Mouse (Mus musculus): ENCODE data around the gene Prss36. TPM values are rescaled to one million over a fixed set of nuclear protein-coding genes. Genes with fewer than 3 reads are reported as not detected.

The Prss36 gene
- polyA plus RNA-seq (2015; fragmentation: Illumina TruSeq; extraction: RNeasy Lipid Tissue Mini Kit (QIAGEN cat#74804); ENCODE audit: insufficient read depth, low read depth, low replicate concordance): 7.1 TPM

DNA sequence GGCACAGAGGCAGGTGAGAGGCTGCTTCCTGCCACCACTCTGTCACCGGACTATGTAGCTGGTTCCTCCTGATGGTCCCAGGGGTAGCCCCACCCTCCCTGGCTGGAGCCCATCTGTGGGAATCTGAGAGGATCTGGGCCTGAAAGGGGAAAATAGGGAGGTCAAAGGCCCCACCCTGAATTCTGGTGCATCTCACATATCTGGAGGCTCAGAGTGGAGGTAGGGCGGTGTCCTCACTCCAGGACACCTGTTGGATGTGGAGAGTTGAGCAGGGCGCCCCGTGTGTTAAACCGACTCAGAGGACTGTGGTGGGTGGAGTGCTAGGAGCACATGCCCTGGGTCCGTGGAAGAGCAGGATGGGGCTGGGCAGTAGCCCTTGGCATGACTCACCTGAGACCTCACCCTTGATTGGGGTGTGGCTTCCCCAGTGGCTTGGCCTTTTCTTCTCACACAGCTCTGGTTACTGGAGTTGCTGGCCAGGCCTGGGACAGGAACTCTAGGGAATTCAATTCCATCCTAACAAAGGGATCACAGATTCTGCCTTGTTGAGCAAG, at the start of gene Prss36:
Gene Prss36 (minus strand): TSS at position 256 of the 554 bp plus-strand sequence.

DNA sequence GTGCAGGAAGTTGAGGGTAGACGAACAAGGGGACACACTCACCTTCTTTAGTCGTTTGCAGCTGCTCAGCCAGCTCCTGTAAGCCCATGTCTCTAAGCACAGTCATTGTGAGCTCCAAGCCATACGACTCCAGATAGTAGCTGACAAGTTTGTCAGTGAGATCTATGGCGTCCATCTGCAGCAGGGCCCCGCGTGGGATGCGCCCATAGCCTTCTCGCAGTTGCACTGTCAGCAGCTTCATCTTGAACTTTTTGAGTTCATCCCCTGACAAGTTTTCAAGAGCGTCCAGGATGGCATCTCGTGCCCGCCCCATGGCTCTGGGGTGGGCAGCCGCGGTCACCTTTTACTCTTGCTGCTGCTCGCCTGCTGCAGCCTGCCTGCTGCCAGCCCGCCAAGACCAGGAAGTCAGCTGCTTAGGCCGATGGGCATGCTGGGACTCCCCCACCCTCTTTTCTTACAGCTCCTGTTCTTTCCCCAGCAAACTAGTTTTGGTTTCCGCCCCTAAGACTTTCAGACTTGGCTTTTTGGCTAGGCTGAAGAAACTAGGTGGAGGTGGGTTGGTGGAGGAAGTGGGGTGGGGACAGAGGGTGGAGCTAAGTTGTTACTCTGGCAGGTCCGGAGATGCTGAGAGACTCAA, 46.9 kb upstream of the Prss36 start, which contains the start of gene Pycard:
Gene Pycard (minus strand): TSS at position 527 of the 637 bp plus-strand sequence.

DNA sequence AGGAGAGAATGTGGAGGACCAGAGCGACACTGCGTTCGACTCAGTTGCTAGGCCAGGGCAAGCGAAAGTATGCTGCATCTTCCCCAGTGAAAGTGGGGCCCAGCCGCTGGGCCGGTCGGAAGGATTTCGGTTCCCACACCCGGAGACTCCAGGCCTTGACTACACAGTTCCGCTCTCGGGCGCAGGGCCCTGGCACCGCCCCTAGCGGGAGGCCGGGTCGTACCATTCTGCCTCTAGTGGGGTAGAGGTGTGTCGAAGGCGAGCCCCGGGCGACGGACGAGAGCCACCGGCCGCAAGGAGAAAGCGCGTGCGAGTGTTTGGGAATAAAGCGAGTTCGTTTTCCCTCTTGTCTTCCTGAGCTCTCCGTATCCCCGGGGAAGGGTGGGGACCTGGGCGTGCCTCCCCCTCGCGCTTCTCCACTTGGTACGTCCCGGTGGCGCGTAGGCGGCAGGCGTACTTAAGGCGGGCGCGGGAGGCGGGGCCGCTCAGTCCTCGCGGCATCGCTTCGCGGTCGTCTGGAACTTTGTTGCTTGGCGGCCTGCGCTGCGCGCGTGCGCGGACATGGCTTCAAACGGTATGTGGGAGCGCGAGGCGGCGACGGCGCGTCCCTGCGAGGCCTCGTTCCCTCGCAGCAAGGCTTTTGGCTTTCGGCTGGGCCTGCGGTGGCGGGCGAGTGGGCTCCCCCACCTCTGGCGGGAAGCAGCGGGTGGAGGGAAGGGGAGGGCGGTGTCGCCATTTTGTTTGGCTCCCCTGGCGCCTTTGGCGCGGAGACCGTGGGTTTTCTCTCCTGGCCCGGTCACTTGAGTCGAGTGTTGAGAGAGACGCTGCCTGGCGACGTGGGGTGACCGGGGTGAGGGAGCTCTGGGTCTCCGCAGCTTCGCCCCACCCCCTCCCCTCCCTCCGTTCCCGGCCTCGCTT, 20.7 kb upstream of the Prss36 start, which contains the start of gene Fus:
Gene Fus (plus strand): TSS at position 454 of the 918 bp plus-strand sequence.

DNA sequence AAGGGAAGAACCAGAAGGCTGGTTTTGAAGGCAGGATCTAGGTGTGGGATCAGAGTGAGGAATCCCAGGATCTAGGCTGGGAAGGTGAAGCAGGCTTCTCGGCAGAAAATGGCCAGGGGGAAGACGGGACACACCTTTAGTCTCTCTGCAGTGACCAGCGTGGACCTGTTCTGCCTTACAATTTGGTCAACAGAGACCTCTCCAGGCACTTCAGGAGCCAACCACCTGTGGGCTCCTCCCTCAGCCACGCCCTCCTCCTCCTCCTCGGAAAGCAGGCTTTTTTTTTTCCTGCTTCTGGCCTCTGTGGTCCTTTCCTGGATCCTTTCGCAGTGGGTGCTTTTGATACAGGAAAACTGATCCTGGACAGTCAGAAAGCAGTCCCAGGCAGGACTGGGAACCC, 16.6 kb downstream of the Prss36 start, which contains the start of gene Prss8:
Gene Prss8 (minus strand): TSS at position 182 of the 400 bp plus-strand sequence.

DNA sequence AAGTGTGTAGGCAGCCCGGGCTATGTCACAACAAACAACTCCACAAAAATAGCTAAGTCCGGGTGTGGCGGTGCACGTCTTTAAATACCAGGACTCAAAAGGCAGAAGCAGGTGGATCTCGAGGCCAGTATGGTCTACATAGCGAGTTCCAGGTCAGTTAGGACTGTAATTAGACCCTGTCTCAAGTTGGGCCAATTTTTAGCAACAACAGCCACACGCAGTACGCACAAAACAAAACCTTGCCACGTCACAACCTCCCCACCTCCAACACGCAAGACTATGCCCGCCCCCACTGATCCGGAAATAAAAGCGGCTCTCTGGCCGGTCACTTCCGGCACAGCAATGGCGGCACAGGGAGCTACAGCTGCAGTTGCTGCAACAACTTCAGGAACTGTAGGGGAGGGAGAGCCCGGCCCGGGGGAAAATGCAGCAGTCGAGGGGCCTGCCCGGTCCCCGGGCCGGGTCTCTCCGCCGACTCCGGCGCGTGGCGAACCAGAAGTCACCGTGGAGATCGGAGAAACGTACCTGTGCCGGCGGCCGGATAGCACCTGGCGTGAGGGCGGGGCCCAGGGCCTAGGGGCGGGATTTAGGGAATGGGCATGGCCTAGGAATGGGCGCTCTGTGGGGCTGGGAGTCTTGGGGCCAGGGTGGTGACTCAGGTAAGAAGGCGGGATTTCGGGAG, 34.2 kb downstream of the Prss36 start, which contains the start of gene Kat8:
Gene Kat8 (plus strand): TSS at position 327 of the 682 bp plus-strand sequence.

DNA sequence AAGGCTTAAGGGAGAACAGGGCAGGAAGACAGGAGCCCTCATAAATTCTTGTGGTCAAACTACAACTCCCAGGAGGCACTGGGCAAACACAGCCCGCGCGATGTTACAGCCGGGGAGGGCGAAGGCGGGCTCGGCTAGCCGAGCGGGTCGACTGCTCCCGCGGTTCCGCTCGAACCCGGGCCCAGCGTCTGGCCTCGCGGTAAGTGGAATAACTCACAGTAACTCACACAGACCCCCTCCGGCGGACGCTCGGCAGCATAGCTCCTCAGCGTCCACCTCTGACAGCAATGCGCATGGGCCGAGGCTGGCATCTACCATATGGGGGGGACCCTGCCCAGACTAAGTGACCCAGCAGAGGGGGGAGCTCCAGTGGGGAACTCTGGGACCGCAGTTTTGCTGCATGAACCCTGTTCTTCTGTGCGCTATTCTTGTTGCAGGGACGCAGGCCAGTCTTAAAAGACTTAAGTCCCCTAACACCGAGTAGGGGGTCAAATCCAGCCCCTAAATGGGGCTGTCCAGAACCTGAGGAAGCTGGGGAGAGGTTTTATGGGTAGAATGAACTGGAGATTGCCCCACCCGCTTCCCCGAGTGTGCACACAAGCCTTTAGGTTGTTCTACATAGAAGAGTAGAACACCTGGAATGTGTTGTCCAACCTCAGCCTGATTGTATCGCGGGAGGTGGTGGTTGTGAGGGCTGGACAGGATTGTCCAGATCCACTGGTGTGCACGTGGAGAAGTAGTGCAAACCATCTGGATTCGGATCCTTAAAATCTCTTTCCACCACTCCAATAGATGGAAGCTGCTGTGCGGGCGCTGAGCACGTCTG, 42.3 kb downstream of the Prss36 start, which contains the start of gene Bckdk:
Gene Bckdk (plus strand): TSS at position 112 of the 826 bp plus-strand sequence.

DNA sequence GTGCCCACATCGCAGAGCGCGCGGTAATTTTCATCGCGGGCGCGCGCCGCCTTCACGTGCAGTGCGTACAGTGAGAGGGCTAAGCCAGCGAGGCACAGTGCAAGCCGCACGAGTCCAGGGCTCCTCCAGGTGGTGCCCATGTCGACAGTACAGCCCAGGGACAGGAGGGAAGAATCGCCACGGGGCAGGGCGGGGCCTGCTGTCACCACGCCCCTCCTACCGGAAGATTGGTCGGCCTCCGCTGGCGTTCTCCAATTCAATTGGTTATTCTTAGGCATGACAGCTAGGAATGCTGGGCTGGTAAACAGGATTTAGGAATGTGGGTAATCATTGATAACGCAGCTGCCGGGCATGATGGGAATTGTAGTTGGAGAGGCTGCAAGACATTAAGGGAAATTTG, 51.1 kb downstream of the Prss36 start, which contains the start of the genes Gm21974 and Vkorc1:
Gene Gm21974 (minus strand): TSS at position 13 of the 400 bp plus-strand sequence.
Gene Vkorc1 (minus strand): TSS at position 176 of the 400 bp plus-strand sequence.

DNA sequence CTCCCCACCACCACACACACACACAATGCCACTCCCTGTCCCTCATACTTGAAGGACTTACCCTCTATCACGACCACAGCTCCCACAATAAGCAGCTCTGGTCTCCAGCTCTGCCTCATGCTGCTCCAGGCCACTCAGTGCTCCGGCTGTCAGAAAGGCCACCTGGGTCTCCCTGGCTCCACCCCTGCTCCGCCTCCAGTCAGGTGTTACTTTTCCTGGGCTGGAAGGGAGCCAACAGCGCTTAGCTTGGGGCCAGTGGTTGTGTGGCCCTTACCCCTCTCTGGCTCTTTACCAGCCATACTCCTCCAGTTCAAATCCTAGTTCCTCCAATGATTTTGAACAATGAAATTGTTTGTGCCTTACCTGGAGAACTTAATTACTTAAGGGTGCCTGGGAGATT, 55.7 kb downstream of the Prss36 start, which contains the start of gene Prss53:
Gene Prss53 (minus strand): TSS at position 173 of the 400 bp plus-strand sequence.

Other genes starting within 250 kb of the Prss36 start
- 12.7 TPM for gene Bcl7c, start 237.8 kb downstream of the Prss36 start, polyA plus RNA-seq (2015; fragmentation: Illumina TruSeq; extraction: RNeasy Lipid Tissue Mini Kit (QIAGEN cat#74804); ENCODE audit: insufficient read depth, low read depth, low replicate concordance)
- gene Ctf1, start 234.0 kb downstream of the Prss36 start, polyA plus RNA-seq (2015; fragmentation: Illumina TruSeq; extraction: RNeasy Lipid Tissue Mini Kit (QIAGEN cat#74804); ENCODE audit: insufficient read depth, low read depth, low replicate concordance): 1.5 TPM
- not detected for gene Ctf2, start 214.6 kb downstream of the Prss36 start, polyA plus RNA-seq (2015; fragmentation: Illumina TruSeq; extraction: RNeasy Lipid Tissue Mini Kit (QIAGEN cat#74804); ENCODE audit: insufficient read depth, low read depth, low replicate concordance)
- gene Fbxl19, start 202.2 kb downstream of the Prss36 start, polyA plus RNA-seq (2015; fragmentation: Illumina TruSeq; extraction: RNeasy Lipid Tissue Mini Kit (QIAGEN cat#74804); ENCODE audit: insufficient read depth, low read depth, low replicate concordance): 3.7 TPM
- gene Orai3, start 176.9 kb downstream of the Prss36 start, polyA plus RNA-seq (2015; fragmentation: Illumina TruSeq; extraction: RNeasy Lipid Tissue Mini Kit (QIAGEN cat#74804); ENCODE audit: insufficient read depth, low read depth, low replicate concordance): 5.9 TPM
- 5.8 TPM for gene Setd1a, start 170.1 kb downstream of the Prss36 start, polyA plus RNA-seq (2015; fragmentation: Illumina TruSeq; extraction: RNeasy Lipid Tissue Mini Kit (QIAGEN cat#74804); ENCODE audit: insufficient read depth, low read depth, low replicate concordance)
- gene Gm49388, start 161.1 kb downstream of the Prss36 start, polyA plus RNA-seq (2015; fragmentation: Illumina TruSeq; extraction: RNeasy Lipid Tissue Mini Kit (QIAGEN cat#74804); ENCODE audit: insufficient read depth, low read depth, low replicate concordance): 1.5 TPM
- gene Hsd3b7, start 146.1 kb downstream of the Prss36 start, polyA plus RNA-seq (2015; fragmentation: Illumina TruSeq; extraction: RNeasy Lipid Tissue Mini Kit (QIAGEN cat#74804); ENCODE audit: insufficient read depth, low read depth, low replicate concordance): 26.3 TPM
- gene Stx4a, start 122.4 kb downstream of the Prss36 start, polyA plus RNA-seq (2015; fragmentation: Illumina TruSeq; extraction: RNeasy Lipid Tissue Mini Kit (QIAGEN cat#74804); ENCODE audit: insufficient read depth, low read depth, low replicate concordance): 32.5 TPM
- 0.92 TPM for gene Stx1b, start 122.2 kb downstream of the Prss36 start, polyA plus RNA-seq (2015; fragmentation: Illumina TruSeq; extraction: RNeasy Lipid Tissue Mini Kit (QIAGEN cat#74804); ENCODE audit: insufficient read depth, low read depth, low replicate concordance)
- gene Zfp646, start 70.5 kb downstream of the Prss36 start, polyA plus RNA-seq (2015; fragmentation: Illumina TruSeq; extraction: RNeasy Lipid Tissue Mini Kit (QIAGEN cat#74804); ENCODE audit: insufficient read depth, low read depth, low replicate concordance): 6.2 TPM
- gene Zfp668, start 69.9 kb downstream of the Prss36 start, polyA plus RNA-seq (2015; fragmentation: Illumina TruSeq; extraction: RNeasy Lipid Tissue Mini Kit (QIAGEN cat#74804); ENCODE audit: insufficient read depth, low read depth, low replicate concordance): 0.57 TPM
- 34.6 TPM for gene Prss53, start 55.8 kb downstream of the Prss36 start, polyA plus RNA-seq (2015; fragmentation: Illumina TruSeq; extraction: RNeasy Lipid Tissue Mini Kit (QIAGEN cat#74804); ENCODE audit: insufficient read depth, low read depth, low replicate concordance)
- not detected for gene Gm21974, start 51.3 kb downstream of the Prss36 start, polyA plus RNA-seq (2015; fragmentation: Illumina TruSeq; extraction: RNeasy Lipid Tissue Mini Kit (QIAGEN cat#74804); ENCODE audit: insufficient read depth, low read depth, low replicate concordance)
- 46.0 TPM for gene Vkorc1, start 51.1 kb downstream of the Prss36 start, polyA plus RNA-seq (2015; fragmentation: Illumina TruSeq; extraction: RNeasy Lipid Tissue Mini Kit (QIAGEN cat#74804); ENCODE audit: insufficient read depth, low read depth, low replicate concordance)
- gene Bckdk, start 42.6 kb downstream of the Prss36 start, polyA plus RNA-seq (2015; fragmentation: Illumina TruSeq; extraction: RNeasy Lipid Tissue Mini Kit (QIAGEN cat#74804); ENCODE audit: insufficient read depth, low read depth, low replicate concordance): 50.9 TPM
- gene Kat8, start 34.2 kb downstream of the Prss36 start, polyA plus RNA-seq (2015; fragmentation: Illumina TruSeq; extraction: RNeasy Lipid Tissue Mini Kit (QIAGEN cat#74804); ENCODE audit: insufficient read depth, low read depth, low replicate concordance): 8.2 TPM
- 37.0 TPM for gene Prss8, start 16.6 kb downstream of the Prss36 start, polyA plus RNA-seq (2015; fragmentation: Illumina TruSeq; extraction: RNeasy Lipid Tissue Mini Kit (QIAGEN cat#74804); ENCODE audit: insufficient read depth, low read depth, low replicate concordance)
- 87.1 TPM for gene Fus, start 20.7 kb upstream of the Prss36 start, polyA plus RNA-seq (2015; fragmentation: Illumina TruSeq; extraction: RNeasy Lipid Tissue Mini Kit (QIAGEN cat#74804); ENCODE audit: insufficient read depth, low read depth, low replicate concordance)
- 2.8 TPM for gene Pycard, start 47.1 kb upstream of the Prss36 start, polyA plus RNA-seq (2015; fragmentation: Illumina TruSeq; extraction: RNeasy Lipid Tissue Mini Kit (QIAGEN cat#74804); ENCODE audit: insufficient read depth, low read depth, low replicate concordance)
- not detected for gene Trim72, start 57.2 kb upstream of the Prss36 start, polyA plus RNA-seq (2015; fragmentation: Illumina TruSeq; extraction: RNeasy Lipid Tissue Mini Kit (QIAGEN cat#74804); ENCODE audit: insufficient read depth, low read depth, low replicate concordance)
- gene Itgam, start 115.9 kb upstream of the Prss36 start, polyA plus RNA-seq (2015; fragmentation: Illumina TruSeq; extraction: RNeasy Lipid Tissue Mini Kit (QIAGEN cat#74804); ENCODE audit: insufficient read depth, low read depth, low replicate concordance): 2.1 TPM
- gene Gm49368, start 116.0 kb upstream of the Prss36 start, polyA plus RNA-seq (2015; fragmentation: Illumina TruSeq; extraction: RNeasy Lipid Tissue Mini Kit (QIAGEN cat#74804); ENCODE audit: insufficient read depth, low read depth, low replicate concordance): not detected
- gene Itgax, start 182.8 kb upstream of the Prss36 start, polyA plus RNA-seq (2015; fragmentation: Illumina TruSeq; extraction: RNeasy Lipid Tissue Mini Kit (QIAGEN cat#74804); ENCODE audit: insufficient read depth, low read depth, low replicate concordance): 0.70 TPM
- gene Itgad, start 207.7 kb upstream of the Prss36 start, polyA plus RNA-seq (2015; fragmentation: Illumina TruSeq; extraction: RNeasy Lipid Tissue Mini Kit (QIAGEN cat#74804); ENCODE audit: insufficient read depth, low read depth, low replicate concordance): not detected

Measured in pancreas, adult 10 weeks (tissue).